Mouse (Mus musculus) E14TG2a.4 (cell line): ENCODE measurements at regions not wholly inside any gene's neighbourhood (a gene's known extent, or its start where the extent isn't known, plus 50 kb on each side); places are given as distances from the start of the nearest gene placed in this dataset.

Experiments used
- H3K27me3 ChIP-seq: 2 replicates; pipeline ENCODE4 v1.6.1; 2014; ENCODE audit warnings: low read length, control low read depth; ENCODE audit not compliant: insufficient read depth
- H3K36me3 ChIP-seq: 2 replicates; pipeline ENCODE4 v1.6.1; 2014; ENCODE audit warnings: low read length, control low read depth; ENCODE audit not compliant: insufficient read depth
- H3K4me1 ChIP-seq: replicated peaks from 2 replicates; pipeline ENCODE4 v1.6.1; 2014; ENCODE audit warnings: low read depth, low read length, control low read depth
- H3K4me3 ChIP-seq: replicated peaks from 2 replicates; pipeline ENCODE4 v1.5.1; 2014; ENCODE audit warnings: mild to moderate bottlenecking, low read length
- H3K9me3 ChIP-seq: 2 replicates; pipeline ENCODE4 v1.6.1; 2014; ENCODE audit warnings: low read length, control low read depth
- CTCF ChIP-seq: conservative IDR thresholded peaks from 2 replicates; pipeline ENCODE4 v1.5.1; 2014; ENCODE audit warnings: low read length
- NANOG ChIP-seq: IDR thresholded peaks from 2 replicates; pipeline ENCODE4 v1.6.1; 2014; ENCODE audit warnings: borderline replicate concordance, low read length, mixed read lengths
- POU5F1 ChIP-seq: IDR thresholded peaks from 2 replicates; pipeline ENCODE4 v1.6.1; 2014; ENCODE audit warnings: low read length, borderline replicate concordance

DNA sequence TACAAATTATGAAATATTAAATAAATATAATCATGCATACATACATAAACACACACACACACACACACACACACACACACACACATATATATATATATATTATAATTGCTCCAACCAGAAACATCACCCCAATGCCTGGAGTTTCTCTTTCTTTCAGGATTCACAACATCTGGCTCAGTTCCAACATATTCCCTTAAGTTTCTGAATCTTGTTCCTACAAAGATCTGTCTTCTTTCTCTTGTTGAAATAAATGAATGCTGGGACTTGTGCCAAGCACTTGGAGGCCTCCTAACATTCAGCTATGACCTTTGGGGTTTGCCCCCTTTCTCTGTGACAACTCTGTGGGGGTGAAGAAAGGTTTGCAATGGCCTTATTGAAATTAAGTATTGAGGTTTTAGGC is 187.2 kb upstream of the Nt5c1b start:
- peaks cover 25% of the 10 kb centered on the region for H3K9me3 ChIP-seq
- no peaks in the 10 kb centered on the region for H3K27me3 ChIP-seq
- no peak for TF ChIP-seq CTCF
- TF ChIP-seq POU5F1 = no peak
- TF ChIP-seq NANOG = no peak
- H3K36me3 ChIP-seq = no peaks in the 10 kb centered on the region
- H3K4me3 ChIP-seq = no peak overlapping the region
- no peaks in the 10 kb centered on the region for H3K4me1 ChIP-seq

DNA sequence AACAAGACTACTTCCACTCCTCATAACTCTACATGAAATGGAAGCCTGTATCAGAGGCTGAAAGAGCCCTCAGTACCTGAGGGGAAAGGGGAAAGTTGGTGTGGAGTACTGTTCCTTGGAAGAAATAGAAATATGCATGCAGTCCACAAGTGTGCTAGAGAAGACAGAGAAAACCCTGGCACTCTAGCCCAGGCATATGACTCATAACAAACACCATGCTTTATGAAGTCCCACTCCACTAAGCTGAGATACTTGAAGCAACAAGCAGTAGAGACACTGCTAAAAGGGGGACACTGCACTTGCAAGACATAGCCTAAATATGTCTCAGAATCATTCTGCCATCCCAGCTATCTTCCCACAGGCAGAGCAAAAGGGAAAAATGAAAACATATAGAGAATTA is 183.2 kb upstream of the Nt5c1b start:
- no peak for TF ChIP-seq CTCF
- no peak for TF ChIP-seq NANOG
- no peak for TF ChIP-seq POU5F1
- H3K4me1 ChIP-seq = no peaks in the 10 kb centered on the region
- H3K9me3 ChIP-seq = no peaks in the 10 kb centered on the region
- H3K27me3 ChIP-seq = no peaks in the 10 kb centered on the region
- H3K4me3 ChIP-seq = no peak overlapping the region
- no peaks in the 10 kb centered on the region for H3K36me3 ChIP-seq

DNA sequence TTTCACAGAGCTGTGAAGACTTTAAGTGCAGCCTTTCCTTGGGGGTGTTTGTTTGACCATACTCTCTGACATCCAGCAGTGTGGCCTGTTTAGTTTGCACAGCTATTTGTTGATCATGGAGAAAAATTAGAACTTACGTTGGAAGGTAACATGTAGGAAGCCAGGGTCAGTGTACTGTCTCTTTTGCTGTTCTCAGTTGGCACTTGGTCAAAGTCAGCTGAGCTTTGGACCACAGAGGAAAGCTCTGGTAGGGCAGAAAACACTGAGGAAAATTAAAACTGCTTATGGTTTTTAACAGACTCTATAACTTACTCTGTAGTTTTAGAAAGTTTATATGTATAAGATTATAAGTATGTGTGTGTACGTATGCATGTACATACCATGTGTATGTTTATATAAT is 180.0 kb upstream of the Nt5c1b start:
- Histone ChIP-seq H3K4me1 (no peaks in the 10 kb centered on the region), H3K36me3 (no peaks in the 10 kb centered on the region), H3K27me3 (no peaks in the 10 kb centered on the region), H3K4me3 (no peak overlapping the region), H3K9me3 (no peaks in the 10 kb centered on the region)
- TF ChIP-seq CTCF = no peak
- TF ChIP-seq POU5F1 = no peak

DNA sequence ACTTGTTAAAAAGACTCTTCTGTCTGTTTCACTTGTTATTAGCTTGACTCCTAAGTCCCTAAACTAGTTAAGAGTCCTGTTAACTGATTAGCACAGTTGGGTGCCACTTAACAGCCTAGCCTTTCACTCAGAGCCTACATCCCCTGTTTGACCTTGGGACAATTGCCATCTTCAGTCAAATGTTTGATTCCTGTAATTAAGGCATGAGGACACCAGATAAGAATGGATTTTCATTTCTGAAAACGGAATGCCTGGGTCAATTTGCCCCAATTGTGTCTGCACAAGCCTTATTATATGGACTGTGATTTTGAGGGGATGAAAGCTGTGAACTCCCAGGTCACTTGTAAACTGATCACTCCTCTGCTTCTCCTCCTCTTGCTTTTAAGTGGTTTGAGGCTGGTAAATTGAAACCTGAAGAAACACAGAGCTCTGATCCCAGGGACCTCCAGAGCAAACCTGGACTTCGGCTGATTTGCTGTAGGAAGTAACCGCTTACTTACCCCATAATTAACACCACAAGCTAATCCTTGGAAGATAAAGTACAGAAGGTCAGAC is 171.8 kb upstream of the Nt5c1b start:
- Histone ChIP-seq H3K36me3 (no peaks in the 10 kb centered on the region), H3K4me1 (no peaks in the 10 kb centered on the region), H3K9me3 (no peaks in the 10 kb centered on the region), H3K4me3 (no peak overlapping the region), H3K27me3 (no peaks in the 10 kb centered on the region)
- no peak for TF ChIP-seq POU5F1
- no peak for TF ChIP-seq CTCF
- TF ChIP-seq NANOG = no peak

DNA sequence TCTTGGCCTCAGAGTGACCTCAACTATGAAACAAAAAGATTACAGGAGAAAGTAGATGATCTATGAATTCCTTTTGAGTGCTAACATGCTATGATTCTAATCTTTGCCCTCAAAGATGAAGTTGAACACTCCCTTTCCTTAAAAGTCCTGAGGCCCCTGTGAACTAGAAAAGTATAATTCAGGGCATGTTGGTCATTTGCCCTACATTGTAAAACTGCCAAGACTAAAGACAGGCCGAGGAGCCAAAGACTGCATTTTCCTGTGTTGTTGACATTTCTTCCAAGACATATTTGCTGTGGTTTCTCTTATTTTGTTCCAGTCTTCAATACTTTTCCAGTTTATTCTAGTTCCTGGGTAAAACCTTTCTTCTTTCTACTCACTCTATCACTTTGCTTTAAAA is 159.9 kb upstream of the Nt5c1b start:
- TF ChIP-seq CTCF (no peak), POU5F1 (no peak), NANOG (no peak)

DNA sequence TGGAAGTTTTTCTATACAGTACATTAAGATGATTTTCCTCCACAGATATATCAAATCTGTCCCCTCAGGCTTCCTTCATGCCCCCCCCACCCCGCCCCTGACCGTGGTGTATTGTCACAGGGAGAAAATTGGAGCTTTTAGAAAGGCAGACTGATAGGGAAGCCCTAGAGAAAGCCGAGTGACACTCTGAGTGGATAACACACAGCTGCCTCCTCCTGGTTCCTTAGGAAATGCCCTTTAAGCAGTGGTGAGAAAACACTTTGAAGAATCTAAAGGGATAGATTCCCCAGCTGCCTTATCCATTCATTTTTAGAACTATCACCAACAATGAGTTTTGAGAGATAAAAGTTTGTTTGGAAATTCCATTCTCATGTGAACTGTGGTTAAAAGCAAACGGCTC is 147.0 kb upstream of the Nt5c1b start:
- H3K36me3 ChIP-seq = no peaks in the 10 kb centered on the region
- H3K27me3 ChIP-seq = no peaks in the 10 kb centered on the region
- no peak for TF ChIP-seq CTCF
- TF ChIP-seq NANOG = no peak
- no peak for TF ChIP-seq POU5F1
- no peaks in the 10 kb centered on the region for H3K9me3 ChIP-seq
- H3K4me3 ChIP-seq = no peak overlapping the region
- H3K4me1 ChIP-seq = no peaks in the 10 kb centered on the region

More for the DNA sequence above, 159.9 kb upstream of the Nt5c1b start:
- no peaks in the 10 kb centered on the region for H3K9me3 ChIP-seq
- H3K4me1 ChIP-seq = no peaks in the 10 kb centered on the region
- no peaks in the 10 kb centered on the region for H3K27me3 ChIP-seq
- no peaks in the 10 kb centered on the region for H3K36me3 ChIP-seq
- H3K4me3 ChIP-seq = no peak overlapping the region

DNA sequence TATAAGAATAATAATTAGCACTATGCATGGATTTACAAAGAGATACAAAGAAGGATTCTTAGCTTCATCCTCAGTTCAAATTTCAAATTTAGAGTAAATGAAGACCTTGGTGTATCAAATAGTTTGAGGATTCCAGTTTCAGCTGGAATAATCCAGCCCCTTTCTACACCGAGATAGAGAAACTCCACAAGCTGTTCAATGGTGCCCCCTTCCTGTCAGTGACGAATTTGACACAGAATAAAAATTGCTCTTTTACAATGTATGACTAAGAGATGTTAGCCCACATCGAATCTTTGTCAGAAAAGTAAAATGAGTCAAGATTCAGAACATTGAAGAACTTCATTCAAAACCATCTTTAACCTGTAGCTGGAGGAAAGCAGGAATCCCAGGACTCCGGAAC is 145.9 kb upstream of the Nt5c1b start:
- Histone ChIP-seq H3K36me3 (no peaks in the 10 kb centered on the region), H3K4me3 (no peak overlapping the region), H3K9me3 (no peaks in the 10 kb centered on the region), H3K4me1 (no peaks in the 10 kb centered on the region), H3K27me3 (no peaks in the 10 kb centered on the region)
- TF ChIP-seq NANOG (no peak), CTCF (peak; percentile 17; the same call in 1 of the 2 replicates), POU5F1 (no peak)

DNA sequence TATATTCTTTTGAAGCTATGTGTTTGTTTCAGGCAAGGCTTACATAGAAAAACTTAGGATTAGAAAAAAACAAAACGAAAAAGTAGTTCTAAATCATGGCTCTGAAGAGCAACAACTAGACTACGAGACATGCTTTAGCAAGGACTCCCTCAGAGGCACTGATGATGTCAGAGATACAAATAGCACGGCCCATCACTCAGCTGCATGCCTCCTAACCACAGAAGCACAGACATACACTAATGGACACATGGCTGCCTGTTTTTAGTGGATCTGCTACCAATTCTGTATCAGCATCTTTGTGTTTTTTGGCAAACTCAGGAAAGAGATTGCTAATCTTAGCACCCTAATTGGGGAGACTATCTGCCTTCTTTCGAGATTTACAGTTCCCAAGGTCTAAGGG is 138.6 kb upstream of the Nt5c1b start:
- no peaks in the 10 kb centered on the region for H3K27me3 ChIP-seq
- no peak overlapping the region for H3K4me3 ChIP-seq
- no peaks in the 10 kb centered on the region for H3K9me3 ChIP-seq
- no peak for TF ChIP-seq NANOG
- no peak for TF ChIP-seq POU5F1
- no peak for TF ChIP-seq CTCF
- no peaks in the 10 kb centered on the region for H3K36me3 ChIP-seq
- H3K4me1 ChIP-seq = no peaks in the 10 kb centered on the region

DNA sequence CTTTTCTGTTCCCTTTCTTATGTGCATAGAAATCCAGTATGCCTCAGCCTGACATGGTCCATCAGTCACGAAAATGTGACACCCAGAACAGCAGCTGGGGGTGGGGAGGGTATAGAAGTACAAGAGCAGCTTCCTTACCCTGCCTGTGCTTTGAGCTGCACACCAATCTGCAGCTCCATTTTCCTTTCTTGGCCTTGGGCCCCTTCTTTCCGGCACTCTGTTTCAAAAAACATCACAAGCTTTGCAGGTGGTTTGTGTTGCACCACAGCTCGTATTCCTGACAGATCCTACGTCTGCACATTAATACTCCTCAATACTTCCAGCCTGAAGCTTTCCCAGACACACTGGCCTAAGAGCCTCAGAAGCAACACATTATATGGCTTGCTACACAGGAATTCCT is 138.1 kb upstream of the Nt5c1b start:
- no peaks in the 10 kb centered on the region for H3K4me1 ChIP-seq
- H3K27me3 ChIP-seq = no peaks in the 10 kb centered on the region
- no peaks in the 10 kb centered on the region for H3K36me3 ChIP-seq
- no peak for TF ChIP-seq NANOG
- no peak for TF ChIP-seq POU5F1
- no peak for TF ChIP-seq CTCF
- no peak overlapping the region for H3K4me3 ChIP-seq
- no peaks in the 10 kb centered on the region for H3K9me3 ChIP-seq
